Mouse (Mus musculus) v-Abl transformed pro-B cells (cell line): Measurements from ENCODE around the gene Rnf212b.
"Not testable (repeated sequence)": the region's sequence is repeated elsewhere in the genome, so short reads cannot be mapped to it uniquely, and the experiment has no call there.

Experiments used
- in situ Hi-C, 2 experiments: fragments of 400-800 bp; cut with MboI; formaldehyde crosslinking; loops; one replicate each; pipeline ENCODE4 v1.15.1; 2025; ENCODE audit not compliant: unreplicated experiment in 2 of 2

Rnf212b gene

GRCm38 (mm10) chr14:54813991-54814390, at the start of gene Rnf212b:
Rnf212b (plus strand) TSS chr14:54814141.
- in situ Hi-C loops, result no loop called here

- in situ Hi-C loops, result not testable (repeated sequence)
Observed at GRCm38 (mm10) chr14:54766937-54767336, 47.0 kb upstream of the Rnf212b start.

GRCm38 (mm10) chr14:54768314-54769067, 45.5 kb upstream of the Rnf212b start:
- in situ Hi-C loops, result no loop called here

- in situ Hi-C loops, result no loop called here
Observed at GRCm38 (mm10) chr14:54769068-54769425, 44.9 kb upstream of the Rnf212b start.

GRCm38 (mm10) chr14:54770373-54770772, 43.6 kb upstream of the Rnf212b start:
- in situ Hi-C loops, result no loop called here

GRCm38 (mm10) chr14:54772333-54772856, 41.5 kb upstream of the Rnf212b start:
- in situ Hi-C loops, result no loop called here

GRCm38 (mm10) chr14:54775534-54776041, 38.4 kb upstream of the Rnf212b start:
- in situ Hi-C loops, result no loop called here

GRCm38 (mm10) chr14:54776768-54777167, 37.2 kb upstream of the Rnf212b start:
- in situ Hi-C loops, result no loop called here

GRCm38 (mm10) chr14:54777893-54778292, 36.0 kb upstream of the Rnf212b start:
- in situ Hi-C loops, result no loop called here

- in situ Hi-C loops, result loop anchor here in 1 of 2 experiments (5.0 kb wide), 1 partner anchor 63 kb away; no protein-coding TSS in a partner anchor
Observed at GRCm38 (mm10) chr14:54780084-54780483, 33.9 kb upstream of the Rnf212b start.

- in situ Hi-C loops, result loop anchor here in 1 of 2 experiments (5.0 kb wide), 1 partner anchor 64 kb away; no protein-coding TSS in a partner anchor
Observed at GRCm38 (mm10) chr14:54780836-54781609, 32.9 kb upstream of the Rnf212b start.

- in situ Hi-C loops, result loop anchor here in 1 of 2 experiments (5.0 kb wide), 1 partner anchor 64 kb away; no protein-coding TSS in a partner anchor
Observed at GRCm38 (mm10) chr14:54781610-54782365, 32.2 kb upstream of the Rnf212b start, which contains the start of gene Slc7a8. Slc7a8 (minus strand) TSS chr14:54781946.

- in situ Hi-C loops, result loop anchor here in 1 of 2 experiments (5.0 kb wide), 1 partner anchor 66 kb away; no protein-coding TSS in a partner anchor
Observed at GRCm38 (mm10) chr14:54782971-54783370, 31.0 kb upstream of the Rnf212b start.

- in situ Hi-C loops, result loop anchor here in 1 of 2 experiments (5.0 kb wide), 1 partner anchor 69 kb away; no protein-coding TSS in a partner anchor
Observed at GRCm38 (mm10) chr14:54785898-54786297, 28.0 kb upstream of the Rnf212b start.

- in situ Hi-C loops, result loop anchor here in 1 of 2 experiments (5.0 kb wide), 1 partner anchor 69 kb away; no protein-coding TSS in a partner anchor
Observed at GRCm38 (mm10) chr14:54786489-54786888, 27.5 kb upstream of the Rnf212b start.

GRCm38 (mm10) chr14:54787226-54787625, 26.7 kb upstream of the Rnf212b start:
- in situ Hi-C loops, result loop anchor here in 1 of 2 experiments (5.0 kb wide), 1 partner anchor 70 kb away; no protein-coding TSS in a partner anchor

GRCm38 (mm10) chr14:54788231-54788630, 25.7 kb upstream of the Rnf212b start:
- in situ Hi-C loops, result loop anchor here in 1 of 2 experiments (5.0 kb wide), 1 partner anchor 71 kb away; no protein-coding TSS in a partner anchor

GRCm38 (mm10) chr14:54792166-54792565, 21.8 kb upstream of the Rnf212b start:
- in situ Hi-C loops, result no loop called here

GRCm38 (mm10) chr14:54793351-54793750, 20.6 kb upstream of the Rnf212b start:
- in situ Hi-C loops, result no loop called here
